Mouse (Mus musculus): Measurements from ENCODE around the gene Ddit4.
"Not testable (repeated sequence)": the region's sequence is repeated elsewhere in the genome, so short reads cannot be mapped to it uniquely, and the experiment has no call there.

The Ddit4 gene

DNA sequence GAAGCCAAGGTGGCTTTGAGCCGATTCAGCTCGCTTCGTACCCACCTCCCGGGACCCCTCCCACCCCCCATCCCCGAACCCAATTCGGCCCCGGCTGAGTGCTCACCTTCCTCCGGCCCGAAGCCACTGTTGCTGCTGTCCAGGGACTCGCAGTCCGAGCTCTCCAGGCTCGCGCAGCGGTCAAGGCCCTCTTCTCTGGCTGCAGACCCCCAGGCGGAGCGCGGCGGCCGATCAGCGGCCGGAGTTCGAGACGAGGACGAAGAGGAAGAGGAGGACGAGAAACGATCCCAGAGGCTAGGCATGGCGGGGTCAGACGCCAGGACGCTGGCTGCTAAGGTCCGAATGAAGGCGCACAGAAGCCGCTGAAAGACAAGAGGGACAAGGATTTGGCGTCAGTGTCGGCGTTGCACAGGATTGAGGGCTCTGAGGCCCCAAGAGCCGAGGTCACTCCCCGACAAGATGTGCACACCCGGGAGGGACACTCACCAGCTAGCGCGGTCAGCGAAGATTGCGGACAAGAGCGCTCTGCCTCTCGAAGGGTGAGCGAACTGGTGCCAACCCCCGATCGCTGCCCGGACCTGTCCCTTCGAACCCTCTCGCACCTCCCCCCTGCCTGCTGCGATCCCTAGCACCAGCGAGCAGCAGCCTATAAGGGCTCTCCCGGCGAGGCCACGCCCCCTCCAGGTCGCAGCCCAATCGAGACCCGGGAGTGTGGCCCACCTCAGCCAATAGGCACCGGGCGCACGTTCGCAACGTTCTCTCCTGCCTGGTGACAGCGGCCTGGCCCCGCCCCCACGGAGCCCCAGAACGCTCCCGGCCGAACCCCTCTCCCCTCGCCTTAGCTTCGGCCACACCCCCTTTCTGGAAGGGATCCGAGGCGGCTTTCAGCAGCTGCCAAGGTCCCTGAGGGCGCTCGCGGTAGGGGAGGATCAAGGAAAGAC lies at the start of gene Ddit4:
Ddit4 (minus strand) TSS at position 624 of the 941 bp plus-strand sequence.
- in situ Hi-C loops (cut with MboI, MseI), result loop anchor here in 1 of 2 experiments (5.0 kb wide), 1 partner anchor 54 kb away; no protein-coding TSS in a partner anchor

DNA sequence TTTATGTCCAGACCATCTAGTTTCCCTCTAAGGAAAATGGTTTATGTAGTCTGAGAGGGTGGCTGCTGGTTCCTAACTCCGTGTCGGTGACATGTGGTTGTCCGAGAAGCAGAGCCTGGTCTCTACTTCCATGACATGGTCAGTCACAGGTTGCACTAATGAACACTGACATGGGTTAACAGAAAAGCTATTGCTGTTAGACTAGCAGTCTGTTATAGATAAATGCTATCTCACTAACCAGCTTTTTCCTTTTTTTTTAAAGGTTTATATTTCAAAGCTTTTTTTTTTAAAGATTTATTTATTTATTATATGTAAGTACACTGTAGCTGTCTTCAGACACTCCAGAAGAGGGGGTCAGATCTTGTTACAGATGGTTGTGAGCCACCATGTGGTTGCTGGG lies 47.4 kb upstream of the Ddit4 start:
- in situ Hi-C loops (cut with MboI, MseI), result no loop called here

DNA sequence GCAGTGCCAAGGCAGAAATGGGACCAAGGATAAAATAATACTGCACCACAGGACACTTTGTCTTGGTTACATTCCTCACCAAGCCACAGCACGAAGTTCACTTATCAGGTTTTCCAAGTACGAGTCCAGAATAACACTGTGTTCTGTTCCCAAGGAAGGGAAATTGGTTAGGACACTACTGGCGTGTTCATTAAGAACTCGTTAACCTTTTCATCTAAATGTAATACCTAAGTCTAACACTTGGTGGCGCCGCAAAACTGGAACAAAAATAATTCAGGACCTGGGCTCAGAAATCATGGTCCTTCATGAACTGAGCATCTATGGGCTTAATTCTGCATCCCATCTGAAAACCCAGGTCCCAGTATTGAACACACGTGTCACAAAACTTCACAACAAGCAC lies 46.0 kb upstream of the Ddit4 start:
- in situ Hi-C loops (cut with MboI, MseI), result no loop called here

DNA sequence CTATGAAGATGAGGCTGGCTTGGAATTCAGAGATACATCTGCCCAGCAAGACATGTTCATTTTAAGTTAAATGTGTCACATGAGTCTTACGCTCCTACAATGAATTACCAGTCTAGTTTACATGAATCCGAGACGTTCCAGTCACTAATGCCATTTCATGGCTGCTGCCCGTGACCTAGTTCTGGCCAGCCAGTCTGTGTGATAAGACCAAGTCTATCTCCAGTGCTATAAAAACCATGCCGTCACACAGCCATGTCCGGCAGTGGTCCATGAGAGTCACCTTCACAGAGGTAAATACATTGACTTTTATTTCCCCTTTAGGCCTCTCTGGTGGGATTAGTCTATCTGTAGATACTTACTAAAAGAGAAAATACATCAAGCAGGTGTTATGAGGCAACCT lies 44.3 kb upstream of the Ddit4 start:
- in situ Hi-C loops (cut with MboI, MseI), result no loop called here

DNA sequence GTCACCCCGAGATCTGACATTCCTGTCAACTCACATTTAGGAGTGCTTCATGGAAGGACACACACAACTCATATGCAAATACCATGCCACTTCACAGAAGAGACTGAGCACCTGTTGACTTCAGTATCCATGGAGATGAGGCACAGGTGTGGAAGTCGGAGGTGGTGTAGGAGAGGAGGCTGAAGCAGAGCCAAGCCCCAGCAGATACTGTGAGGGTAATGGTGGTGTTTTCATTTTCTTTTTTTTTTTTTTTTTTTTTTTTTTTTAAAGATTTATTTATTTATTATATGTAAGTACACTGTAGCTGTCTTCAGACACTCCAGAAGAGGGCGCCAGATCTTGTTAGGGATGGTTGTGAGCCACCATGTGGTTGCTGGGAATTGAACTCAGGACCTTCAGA lies 42.2 kb upstream of the Ddit4 start:
- in situ Hi-C loops (cut with MboI, MseI), result not testable (repeated sequence)

DNA sequence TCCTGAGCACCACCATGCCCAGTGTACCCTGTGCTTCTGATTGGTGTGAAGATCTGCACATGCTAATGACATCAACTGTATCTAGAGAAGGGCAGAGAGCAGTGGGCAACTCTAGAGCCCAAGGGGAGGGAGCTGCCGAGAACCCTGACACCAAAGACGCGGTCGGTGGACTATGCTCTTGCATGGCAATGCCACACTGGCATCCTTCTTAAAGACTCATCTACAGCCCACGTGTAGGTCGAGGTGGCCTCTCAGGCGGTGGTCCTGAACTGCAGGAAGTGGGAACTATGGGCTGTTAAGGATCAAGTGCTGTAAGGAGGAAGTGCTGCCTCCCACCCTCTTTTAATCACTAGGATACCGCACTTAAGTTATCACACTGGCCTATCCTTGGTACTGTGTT lies 40.4 kb upstream of the Ddit4 start:
- in situ Hi-C loops (cut with MboI, MseI), result no loop called here

DNA sequence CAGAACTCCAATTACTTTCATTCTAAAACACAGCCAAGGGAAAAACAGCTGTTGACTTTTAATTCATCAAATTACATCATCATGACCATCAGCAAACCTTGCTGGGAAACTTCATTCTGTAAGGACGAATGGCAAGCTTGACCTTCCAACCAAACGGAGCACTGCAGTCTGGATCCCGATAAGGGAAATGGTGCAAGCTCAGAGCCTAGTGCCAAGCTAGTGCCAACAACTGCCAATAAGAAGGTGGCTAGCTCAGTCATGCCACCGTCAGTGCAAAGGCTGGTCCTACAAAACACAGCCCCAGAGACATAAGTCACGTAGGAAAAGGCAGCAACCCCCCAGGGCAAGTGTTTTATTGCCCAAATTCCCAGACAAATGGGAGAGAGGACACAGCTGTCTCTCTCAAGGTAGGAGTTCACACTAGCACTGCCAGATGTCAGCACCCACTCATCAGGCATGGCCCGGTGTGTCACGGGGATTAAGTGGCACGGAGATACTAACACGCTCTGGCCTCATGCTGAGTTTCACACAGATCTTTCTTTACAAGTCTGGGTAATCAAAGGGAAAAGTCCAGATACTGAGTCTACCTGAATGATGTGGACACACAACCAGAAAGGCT lies 39.7 kb upstream of the Ddit4 start:
- in situ Hi-C loops (cut with MboI, MseI), result no loop called here

DNA sequence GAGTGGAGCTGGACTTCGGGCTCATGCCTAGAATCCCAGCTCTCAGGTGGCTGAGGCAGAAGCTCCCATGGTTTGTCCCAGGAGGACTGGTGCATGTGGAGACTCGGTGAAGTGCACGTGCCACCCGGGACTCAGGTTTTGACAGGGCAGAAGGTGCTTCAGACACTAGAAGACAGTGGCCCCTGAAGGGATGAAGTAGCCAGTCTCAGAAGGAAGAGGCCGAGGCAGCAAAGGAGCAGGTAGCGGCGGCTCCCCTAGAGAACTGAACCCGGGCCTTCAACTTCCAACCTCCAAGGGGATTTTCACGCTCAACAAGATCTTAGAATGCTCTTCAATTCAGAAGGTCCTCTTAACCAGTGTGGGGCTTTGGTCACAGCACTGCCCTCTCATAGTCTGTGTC lies 38.8 kb upstream of the Ddit4 start:
- in situ Hi-C loops (cut with MboI, MseI), result no loop called here

DNA sequence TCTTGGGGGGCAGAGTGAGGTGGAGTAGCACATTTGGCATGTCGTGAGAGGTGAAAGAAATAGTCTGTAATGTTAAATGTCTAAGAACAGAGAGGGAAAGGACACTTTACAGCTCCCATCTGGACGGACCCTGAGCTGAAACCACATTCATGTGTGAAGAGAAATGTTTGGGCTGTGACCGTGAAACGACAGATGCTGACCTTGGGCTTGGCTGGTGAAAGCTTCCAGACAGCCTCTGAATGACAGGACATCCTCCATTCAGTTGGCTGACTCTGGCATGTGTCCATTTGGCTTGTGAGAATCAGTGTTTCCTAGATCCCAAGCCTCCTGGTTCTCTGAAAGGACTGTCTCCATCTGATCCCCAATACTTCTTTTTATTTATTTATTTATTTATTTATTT lies 36.4 kb upstream of the Ddit4 start:
- in situ Hi-C loops (cut with MboI, MseI), result no loop called here

DNA sequence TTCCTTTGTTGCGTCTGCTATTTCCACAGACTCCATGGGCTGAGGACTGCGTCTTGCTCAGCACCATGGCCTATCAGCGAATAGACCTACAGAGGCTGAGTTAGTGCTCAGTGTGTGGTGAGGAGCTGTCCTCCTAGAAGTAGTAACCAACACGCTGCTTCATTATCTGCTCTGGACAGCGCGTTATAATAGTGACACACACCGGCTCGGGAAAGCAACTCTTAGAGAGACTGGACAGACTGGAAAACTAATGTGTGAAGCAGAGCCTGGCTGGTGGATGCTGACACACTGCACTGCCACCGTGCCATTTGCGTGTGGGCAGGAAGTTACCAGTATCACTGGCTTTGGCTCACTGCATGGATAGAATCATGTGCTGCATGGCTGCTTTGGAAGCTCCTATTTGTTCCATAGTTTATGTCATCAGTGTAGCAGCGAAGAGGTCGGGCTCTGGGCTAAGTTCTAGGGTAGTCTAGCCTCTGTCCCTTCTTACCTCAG lies 30.8 kb upstream of the Ddit4 start:
- in situ Hi-C loops (cut with MboI, MseI), result no loop called here

DNA sequence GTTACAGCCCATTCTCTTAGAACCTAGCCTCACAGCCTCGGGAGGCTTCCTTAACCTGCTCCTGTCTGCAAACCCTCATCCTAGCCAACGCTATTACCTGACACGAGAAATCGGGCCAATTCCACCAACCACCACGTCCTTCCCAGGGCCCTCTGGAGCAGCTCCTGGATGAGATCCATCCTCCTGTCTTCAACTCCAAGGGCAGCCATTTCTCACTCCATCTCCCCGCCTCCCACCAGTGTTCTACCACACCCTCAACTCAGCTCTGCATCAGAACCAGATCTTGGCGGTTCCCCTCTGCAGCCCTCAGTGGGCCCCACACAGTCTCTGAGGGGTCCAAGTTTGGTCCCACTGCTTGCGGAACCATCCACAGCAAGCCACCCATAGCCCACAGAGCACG lies 30.2 kb upstream of the Ddit4 start:
- in situ Hi-C loops (cut with MboI, MseI), result no loop called here

DNA sequence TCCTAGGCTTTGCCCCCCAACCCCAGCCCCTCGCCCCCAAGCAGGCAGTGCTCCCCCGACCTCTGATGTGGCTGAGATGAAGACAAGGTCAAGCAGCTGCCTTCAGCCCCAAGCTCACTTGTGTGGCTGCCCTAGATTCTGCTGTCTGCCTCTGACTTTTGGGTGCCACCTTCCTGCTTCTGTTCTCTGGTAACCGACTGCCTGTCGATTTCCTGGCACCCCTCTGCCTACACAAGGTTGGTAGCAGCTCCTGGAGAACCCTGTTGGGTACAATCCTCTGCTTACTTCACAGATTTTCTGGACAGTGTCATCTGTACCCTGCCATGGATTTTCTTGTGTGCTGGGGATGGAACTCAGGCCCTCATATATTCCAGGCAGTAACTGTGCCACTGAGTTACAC lies 29.7 kb upstream of the Ddit4 start:
- in situ Hi-C loops (cut with MboI, MseI), result no loop called here

DNA sequence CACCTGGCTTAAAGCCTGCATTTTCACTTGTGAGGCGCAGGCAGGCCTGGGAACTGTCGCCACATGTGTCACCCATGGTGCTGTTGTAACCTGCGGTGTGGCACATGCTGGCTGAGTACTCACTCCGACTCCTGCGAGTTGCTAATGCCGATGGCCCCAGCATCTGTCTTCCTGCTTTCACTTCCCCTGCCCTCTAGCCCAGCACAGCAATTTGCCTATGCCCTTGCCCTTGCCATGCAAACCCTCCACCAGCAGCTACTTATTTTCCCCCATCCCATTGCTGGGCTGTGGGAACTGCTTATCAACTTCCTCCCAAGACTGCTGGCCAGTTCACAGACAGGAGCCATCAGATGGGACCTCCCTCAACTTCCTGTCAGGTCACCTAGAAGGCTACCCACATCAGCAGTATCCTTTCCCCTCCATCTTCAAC lies 29.2 kb upstream of the Ddit4 start:
- in situ Hi-C loops (cut with MboI, MseI), result no loop called here

DNA sequence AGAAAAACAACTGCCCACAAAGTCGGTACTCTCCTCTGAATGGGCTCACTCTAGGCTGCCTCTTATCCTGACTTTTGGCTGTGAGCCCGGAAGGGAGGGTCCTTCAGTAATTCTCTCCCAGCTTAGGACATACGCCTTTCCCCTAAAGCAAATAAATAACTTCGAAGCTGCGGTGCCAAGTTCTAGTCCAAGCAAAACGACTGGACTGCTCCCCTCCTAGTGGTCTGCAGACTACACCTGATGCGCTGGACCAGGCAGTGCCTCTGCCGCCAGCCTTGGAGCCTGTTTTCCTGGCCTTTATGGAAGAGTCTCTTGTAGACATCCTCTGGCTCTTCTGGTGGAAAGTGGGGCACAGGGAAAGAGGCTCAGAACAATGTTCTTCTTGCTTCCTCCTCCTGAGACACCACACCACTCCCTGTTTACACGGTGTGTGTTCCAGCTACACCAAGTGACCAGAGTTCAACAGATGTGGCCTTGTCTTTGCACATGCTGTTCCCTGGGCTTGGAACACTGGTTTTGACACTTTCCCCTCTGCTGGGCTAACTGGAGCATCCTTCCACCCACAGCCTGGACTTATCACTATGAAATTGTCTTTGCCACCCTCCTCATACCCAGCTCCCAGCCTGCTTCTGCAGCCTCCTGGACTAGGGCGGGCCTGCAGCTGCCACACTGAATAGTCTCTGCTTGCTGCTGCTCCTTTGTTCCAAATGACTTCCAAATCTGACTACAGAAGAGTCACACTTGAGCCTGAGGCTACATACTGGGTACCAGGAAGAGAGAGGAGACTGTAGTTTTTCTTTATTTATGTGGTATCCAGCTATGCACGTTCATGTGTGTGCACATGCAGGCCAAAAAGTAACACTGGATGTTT lies 27.5 kb upstream of the Ddit4 start:
- in situ Hi-C loops (cut with MboI, MseI), result loop anchor here in 1 of 2 experiments (10.0 kb wide), 1 partner anchor 1166 kb away; the partner anchor contains the start of gene Sgpl1

DNA sequence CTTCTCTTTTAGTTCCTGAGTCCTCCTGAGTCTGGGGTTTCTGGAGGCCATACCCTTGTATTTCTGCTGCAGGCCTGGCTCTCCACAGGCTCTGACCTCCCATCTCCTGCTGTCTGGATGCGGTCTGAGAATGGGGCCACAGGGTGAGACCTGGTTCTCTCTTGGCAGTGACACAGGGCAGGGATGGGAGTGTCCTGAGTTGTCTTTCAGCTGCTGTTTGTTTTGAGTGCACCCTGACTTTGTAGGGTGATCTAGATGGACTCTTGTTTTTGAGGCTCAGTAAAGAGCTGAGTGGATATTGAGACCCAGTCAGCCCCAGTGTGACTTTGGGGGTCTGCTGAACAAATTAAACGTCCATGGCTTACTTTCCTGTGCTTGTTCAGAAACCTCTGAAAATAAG lies 26.8 kb upstream of the Ddit4 start:
- in situ Hi-C loops (cut with MboI, MseI), result loop anchor here in 1 of 2 experiments (10.0 kb wide), 1 partner anchor 1166 kb away; the partner anchor contains the start of gene Sgpl1

DNA sequence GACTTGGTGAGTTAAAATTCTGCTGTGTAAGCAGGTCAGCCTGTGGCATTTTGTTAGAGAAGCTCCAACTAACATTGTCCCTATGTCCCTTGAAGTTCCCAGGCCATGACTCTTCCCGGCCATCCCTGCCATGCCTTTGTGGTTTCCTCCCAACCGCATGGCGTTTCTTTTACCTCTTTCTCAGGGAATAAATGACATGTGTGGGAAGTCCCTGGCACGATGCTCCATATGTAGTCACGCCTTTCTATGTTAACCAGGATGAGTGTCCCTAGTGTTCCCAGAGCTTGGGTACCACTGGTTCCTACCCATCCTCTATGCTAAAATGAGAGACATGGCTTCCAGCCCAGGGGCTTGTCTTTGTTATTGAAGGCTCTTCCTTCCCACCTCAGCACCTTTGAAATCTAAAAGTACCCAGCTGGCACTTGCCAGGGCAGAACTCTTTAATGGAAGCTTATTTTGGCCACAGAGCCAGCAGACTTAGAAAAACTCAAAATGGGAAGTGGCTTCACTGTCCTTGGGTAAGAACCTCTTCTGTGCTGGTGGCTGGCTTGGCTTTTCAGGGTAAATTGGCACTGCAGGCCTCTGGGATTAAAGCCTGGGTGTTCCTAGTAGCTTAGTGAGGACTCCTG lies 26.2 kb upstream of the Ddit4 start:
- in situ Hi-C loops (cut with MboI, MseI), result loop anchor here in 1 of 2 experiments (10.0 kb wide), 1 partner anchor 1167 kb away; the partner anchor contains the start of gene Sgpl1

DNA sequence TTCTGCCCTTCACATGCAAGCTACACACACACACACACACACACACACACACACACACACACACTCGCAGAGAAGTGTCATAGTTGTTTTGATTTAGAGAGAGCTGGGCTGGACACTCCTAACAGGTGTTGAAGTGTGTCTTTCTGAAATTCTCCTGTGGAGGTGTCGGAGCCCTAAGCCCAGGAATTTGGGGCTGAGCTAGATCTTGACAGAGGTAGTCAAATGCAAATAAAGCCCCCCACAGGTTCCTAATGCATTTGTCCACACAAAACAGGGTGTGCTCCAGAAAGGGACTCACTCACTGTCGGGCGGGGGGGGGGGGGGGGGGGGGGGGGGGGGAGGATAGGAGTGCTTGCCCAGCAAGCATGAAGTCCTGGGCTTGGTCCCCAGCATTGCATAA lies 25.5 kb upstream of the Ddit4 start:
- in situ Hi-C loops (cut with MboI, MseI), result loop anchor here in 1 of 2 experiments (10.0 kb wide), 1 partner anchor 1168 kb away; the partner anchor contains the start of gene Sgpl1

DNA sequence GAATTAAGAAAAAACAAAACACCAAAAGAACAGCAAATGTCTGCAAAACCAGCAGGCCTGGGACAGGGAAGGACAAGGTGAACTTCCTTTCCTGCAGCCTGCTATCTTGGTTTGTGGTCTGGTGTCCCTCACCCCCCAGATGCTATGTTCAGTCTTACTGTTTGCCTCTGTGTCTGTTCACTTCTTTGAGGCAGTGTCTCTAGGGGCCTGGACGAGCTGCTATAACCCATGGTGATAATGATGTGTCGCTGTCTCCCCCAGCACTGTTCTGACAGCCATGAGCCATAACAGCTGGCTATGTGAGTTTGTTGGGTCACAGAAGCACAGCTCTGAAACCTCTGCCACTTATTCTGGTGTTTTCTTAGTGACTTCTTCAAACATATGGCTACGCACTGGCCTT lies 23.2 kb upstream of the Ddit4 start:
- in situ Hi-C loops (cut with MboI, MseI), result loop anchor here in 1 of 2 experiments (10.0 kb wide), 1 partner anchor 1170 kb away; the partner anchor contains the start of gene Sgpl1

DNA sequence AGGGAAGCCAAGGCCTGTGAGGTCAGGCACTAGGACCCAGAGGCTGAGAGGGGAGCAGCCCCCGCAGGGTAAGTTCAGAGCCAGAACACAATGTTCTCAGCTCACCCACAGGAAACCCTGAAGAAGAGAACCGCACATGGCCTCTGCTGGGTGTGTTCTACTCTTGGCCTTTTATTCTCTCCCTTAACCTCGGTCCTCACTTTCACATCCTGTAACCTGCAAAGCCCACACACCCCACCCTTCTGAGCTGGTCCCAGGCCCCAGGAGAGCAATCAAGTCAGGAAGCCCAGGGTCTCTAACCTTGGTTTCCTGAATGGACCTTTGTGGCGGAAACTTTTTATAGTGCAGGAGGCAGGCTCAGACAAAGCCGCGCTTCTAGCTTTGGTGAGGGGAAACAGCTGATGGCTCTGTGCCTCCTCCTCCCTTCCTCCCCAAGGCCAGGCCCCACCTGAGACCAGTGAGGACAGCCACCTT lies 22.6 kb upstream of the Ddit4 start:
- in situ Hi-C loops (cut with MboI, MseI), result loop anchor here in 1 of 2 experiments (10.0 kb wide), 1 partner anchor 1171 kb away; the partner anchor contains the start of gene Sgpl1

DNA sequence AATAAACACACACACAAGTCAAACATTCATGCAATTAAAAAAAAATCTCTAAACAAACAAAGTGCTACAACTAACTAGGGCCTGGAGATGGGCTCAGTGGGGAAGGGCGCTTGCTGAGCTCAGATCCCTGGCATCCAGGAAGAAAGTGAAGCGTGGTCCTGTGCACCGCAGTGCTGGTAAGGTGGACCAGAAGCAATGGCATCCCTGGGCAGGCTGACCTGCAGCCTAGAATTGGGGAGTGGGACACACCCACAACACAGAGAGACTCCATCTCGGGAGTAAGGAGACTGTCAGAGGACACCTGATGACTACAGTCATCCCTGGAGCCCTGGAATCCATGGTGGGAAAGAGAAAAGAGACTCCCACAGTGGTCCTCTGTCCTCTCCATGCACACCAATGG lies 21.8 kb upstream of the Ddit4 start:
- in situ Hi-C loops (cut with MboI, MseI), result loop anchor here in 1 of 2 experiments (10.0 kb wide), 1 partner anchor 1171 kb away; the partner anchor contains the start of gene Sgpl1

Measured in T-helper 17 cell (primary cell).